In genomic region chr8:20557609-20558008, GRCm38 (mm10) we compare ENCODE assay signal across 7 mouse cellular contexts. TPM values are rescaled to one million over a fixed set of nuclear protein-coding genes. Genes with fewer than 3 reads are reported as not detected.
DNase-seq lines count a peak whose midpoint lies in the region; ATAC-seq and TF ChIP-seq lines count a peak whose summit lies in the region.
"Not testable (repeated sequence)": the region's sequence is repeated elsewhere in the genome, so short reads cannot be mapped to it uniquely, and the experiment has no call there.

No protein-coding gene starts in this region.

- not testable (repeated sequence) for H3K27me3 ChIP-seq in cerebellum, adult 2 months (ENCODE audit: control insufficient read depth, insufficient read depth, low read length); forebrain, embryonic 16.5 days (replicated peaks; ENCODE audit: control insufficient read depth, insufficient read depth, low read length); kidney, postnatal 0 days (ENCODE audit: insufficient read depth, low read length); liver, embryonic 12.5 days (replicated peaks); midbrain, embryonic 15.5 days (replicated peaks)

- 61% methylated on average over 47 of the region's 47 CpGs for WGBS in cerebellum, adult 2 months
- 57% methylated on average over 23 of the region's 47 CpGs for WGBS in forebrain, embryonic 16.5 days
- WGBS in kidney, postnatal 0 days = 57% methylated on average over 39 of the region's 47 CpGs
- 57% methylated on average over 44 of the region's 47 CpGs for WGBS in liver, embryonic 12.5 days (ENCODE audit: insufficient replicate concordance)
- WGBS in midbrain, embryonic 15.5 days = 59% methylated on average over 34 of the region's 47 CpGs

- TF ChIP-seq CTCF in cerebellum, adult 2 months (IDR thresholded peaks at IDR 0.05; ENCODE audit: borderline replicate concordance, insufficient read depth, low read depth, low read length); kidney, postnatal 0 days (IDR thresholded peaks at IDR 0.05; ENCODE audit: low read depth): not testable (repeated sequence)

- H3K9me3 ChIP-seq in forebrain, embryonic 16.5 days (ENCODE audit: control insufficient read depth, low read length); kidney, postnatal 0 days (replicated peaks; ENCODE audit: low read length); liver, embryonic 12.5 days (replicated peaks); midbrain, embryonic 15.5 days: not testable (repeated sequence)

- H3K4me3 ChIP-seq in cerebellum, adult 2 months (replicated peaks; ENCODE audit: insufficient read depth, low read depth, low read length) = peak overlapping the region; percentile 34
- peak overlapping the region; percentile 31 for H3K4me3 ChIP-seq in forebrain, embryonic 16.5 days (replicated peaks; ENCODE audit: low read length)
- not testable (repeated sequence) for H3K4me3 ChIP-seq in kidney, postnatal 0 days (replicated peaks; ENCODE audit: low read depth, low read length)
- peak overlapping the region; percentile 43 for H3K4me3 ChIP-seq in liver, embryonic 12.5 days
- H3K4me3 ChIP-seq in midbrain, embryonic 15.5 days = peak overlapping the region; percentile 33

- H3K36me3 ChIP-seq in forebrain, embryonic 16.5 days (ENCODE audit: control insufficient read depth, insufficient read depth); kidney, postnatal 0 days (ENCODE audit: insufficient read depth, low read length); liver, embryonic 12.5 days; midbrain, embryonic 15.5 days (replicated peaks): not testable (repeated sequence)

- peak; percentile 97 for ATAC-seq in forebrain, embryonic 16.5 days
- ATAC-seq in kidney, postnatal 0 days (replicated peaks; ENCODE audit: low FRiP score, low read depth) = peak; percentile 96
- ATAC-seq in liver, embryonic 12.5 days = peak; percentile 98
- ATAC-seq in midbrain, embryonic 15.5 days (replicated peaks) = peak; percentile 99

- H3K4me2 ChIP-seq in forebrain, embryonic 16.5 days (ENCODE audit: low read length) = peak overlapping the region; percentile 28
- H3K4me2 ChIP-seq in kidney, postnatal 0 days (ENCODE audit: low read length) = not testable (repeated sequence)
- H3K4me2 ChIP-seq in liver, embryonic 12.5 days = peak overlapping the region; percentile 52
- H3K4me2 ChIP-seq in midbrain, embryonic 15.5 days = peak overlapping the region; percentile 34

- not testable (repeated sequence) for H3K27ac ChIP-seq in cerebellum, adult 2 months (ENCODE audit: insufficient read depth, low read length); forebrain, embryonic 16.5 days (ENCODE audit: low read length); kidney, postnatal 0 days; liver, embryonic 12.5 days; midbrain, embryonic 15.5 days

- DNase-seq in cerebellum, adult 2 months = peak; percentile 46 to 61
- peak; percentile 32 to 51 for DNase-seq in heart, postnatal 14 days
- not testable (repeated sequence) for DNase-seq in kidney, postnatal 0 days (ENCODE audit: low spot score)
- DNase-seq in spleen, postnatal 4 days (ENCODE audit: low spot score in 2 of 2) = peak; percentile 29 to 66

- not testable (repeated sequence) for H3K4me1 ChIP-seq in cerebellum, adult 2 months (ENCODE audit: control insufficient read depth, insufficient read depth, low read length); forebrain, embryonic 16.5 days (replicated peaks; ENCODE audit: control insufficient read depth, insufficient read depth, low read length); kidney, postnatal 0 days (replicated peaks; ENCODE audit: insufficient read depth, low read length); liver, embryonic 12.5 days; midbrain, embryonic 15.5 days

- TF ChIP-seq POLR2A in cerebellum, adult 2 months (IDR thresholded peaks at IDR 0.05; ENCODE audit: borderline replicate concordance, insufficient read depth, low read length) = not testable (repeated sequence)

- intact Hi-C loops in heart, postnatal 14 days (cut with DNase I) = not testable (repeated sequence)

- not testable (repeated sequence) for H3K9ac ChIP-seq in forebrain, embryonic 16.5 days (replicated peaks; ENCODE audit: low read depth, low read length); kidney, postnatal 0 days (ENCODE audit: low read depth, low read length); liver, embryonic 12.5 days; midbrain, embryonic 15.5 days

RNA-seq across cellular contexts. Expression of gene Gm21119, which starts 57.1 kb away (rescaled TPM):
- 0.61 and 0.79 TPM in 2 replicates for polyA plus RNA-seq in cerebellum, adult 2 months (2012; rRNA removed)
- 0.13 TPM in 1 of 2 replicates, not detected in the other for polyA plus RNA-seq in forebrain, embryonic 16.5 days (2015; fragmentation: Nextera tagmentation; extraction: Ambion mirVana)
- total RNA-seq in heart, postnatal 14 days (2021) = under 1 TPM in 1 of 2 experiments, not detected in 1; 0.51 TPM
- 0.09 TPM in 1 of 2 replicates, not detected in the other for polyA plus RNA-seq in kidney, postnatal 0 days (2015; fragmentation: Nextera tagmentation; extraction: Ambion mirVana)
- polyA plus RNA-seq in liver, embryonic 12.5 days (2016; fragmentation: Nextera tagmentation; extraction: Ambion mirVana) = not detected in 2 replicates
- polyA plus RNA-seq in midbrain, embryonic 15.5 days (2015; fragmentation: Nextera tagmentation; extraction: Ambion mirVana) = 0.31 and 0.40 TPM in 2 replicates
